8 mouse cellular contexts compared by ENCODE assay signal in the genomic region with DNA sequence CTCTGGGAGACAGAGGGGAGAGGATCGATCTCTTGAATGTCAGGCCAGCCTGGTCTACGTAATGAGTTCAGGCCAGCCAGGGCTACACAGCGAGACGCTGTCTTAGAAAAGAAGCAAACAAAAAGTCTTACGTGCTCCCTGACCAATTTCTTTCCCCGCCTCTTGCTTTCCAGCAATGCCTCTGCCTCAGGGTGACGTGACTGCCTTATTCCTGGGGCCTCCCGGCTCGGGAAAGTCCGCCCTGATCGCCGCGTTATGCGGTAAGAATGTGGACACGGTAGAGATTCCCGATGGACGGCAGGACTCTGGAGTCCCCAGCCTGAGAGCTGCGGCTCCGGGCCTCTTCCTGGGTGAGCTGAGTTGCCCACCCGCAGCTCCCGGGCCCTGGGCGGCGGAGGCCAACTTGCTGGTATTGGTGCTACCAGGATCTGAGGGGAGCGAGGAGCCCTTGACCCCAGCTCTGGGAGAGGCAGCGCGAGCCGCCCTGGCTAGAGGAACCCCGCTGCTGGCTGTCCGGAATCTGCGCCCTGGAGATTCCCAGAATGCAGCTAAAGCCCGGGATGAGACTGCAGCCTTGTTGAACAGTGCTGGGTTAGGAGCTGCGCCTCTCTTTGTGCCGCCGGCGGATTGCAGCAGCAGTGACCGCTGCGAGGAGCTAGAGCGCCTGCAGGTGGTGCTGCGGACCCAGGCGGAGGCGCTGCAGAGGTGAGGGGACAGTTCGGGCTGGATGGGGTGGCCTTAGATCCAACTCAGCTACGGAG. TPM values are rescaled to one million over a fixed set of nuclear protein-coding genes. Genes with fewer than 3 reads are reported as not detected.
DNase-seq lines count a peak whose midpoint lies in the region; ATAC-seq and TF ChIP-seq lines count a peak whose summit lies in the region.

No protein-coding gene starts in this region.

- WGBS in hindbrain, postnatal 0 days: under 1% methylated on average over 43 of the region's 43 CpGs
- 1% methylated on average over 43 of the region's 43 CpGs for WGBS in midbrain, embryonic 10.5 days

- H3K4me2 ChIP-seq in hindbrain, postnatal 0 days (ENCODE audit: low read depth, low read length): peak overlapping the region; percentile 91

- peak overlapping the region; percentile 62 for H3K4me3 ChIP-seq in hindbrain, postnatal 0 days (ENCODE audit: low read length)
- peak overlapping the region; percentile 77 for H3K4me3 ChIP-seq in midbrain, embryonic 10.5 days

- peaks cover 12% of the 10 kb centered on the region; the same call in 1 of the 2 replicates for H3K4me1 ChIP-seq in hindbrain, postnatal 0 days (ENCODE audit: insufficient read depth, low read length)
- H3K4me1 ChIP-seq in midbrain, embryonic 10.5 days: peaks cover 43% of the 10 kb centered on the region

- intact Hi-C loops in left cerebral cortex, postnatal 4 days (cut with DNase I): no loop called here

- no peaks in the 10 kb centered on the region for H3K27me3 ChIP-seq in hindbrain, postnatal 0 days (ENCODE audit: insufficient read depth, low read length)
- peaks cover 43% of the 10 kb centered on the region for H3K27me3 ChIP-seq in midbrain, embryonic 10.5 days (ENCODE audit: low read depth, poor library complexity, severe bottlenecking)

- H3K27ac ChIP-seq in hindbrain, postnatal 0 days: peak overlapping the region; percentile 92
- peak overlapping the region; percentile 87 for H3K27ac ChIP-seq in midbrain, embryonic 10.5 days (replicated peaks)

- peaks cover 17% of the 10 kb centered on the region; the same call in 1 of the 2 replicates for H3K36me3 ChIP-seq in hindbrain, postnatal 0 days (ENCODE audit: insufficient read depth, low read length)
- peaks cover 34% of the 10 kb centered on the region for H3K36me3 ChIP-seq in midbrain, embryonic 10.5 days

- peak; percentile 57 for ATAC-seq in common myeloid progenitor, adult 5-6 weeks (replicated peaks; ENCODE audit: low read depth, poor library complexity, severe bottlenecking)
- peak; percentile 62 for ATAC-seq in hindbrain, postnatal 0 days
- no peak for ATAC-seq in inflammation-experienced regulatory T-cells, adult 6 months

- peak; percentile 87 for TF ChIP-seq CTCF in hindbrain, postnatal 0 days (IDR thresholded peaks at IDR 0.05; ENCODE audit: low read depth)

- peak; percentile 85 for DNase-seq in adrenal gland, adult 2 months
- peak; percentile 25 to 49 for DNase-seq in gastrocnemius, adult 8-10 months (ENCODE audit: low spot score in 2 of 2)
- DNase-seq in hindbrain, postnatal 0 days (ENCODE audit: low spot score): peak; percentile 87
- DNase-seq in left cerebral cortex, postnatal 4 days: peak; percentile 82
- DNase-seq in midbrain, embryonic 10.5 days (ENCODE audit: low spot score): peak; percentile 87
- peak; percentile 35 for DNase-seq in skeletal muscle tissue, adult 2 months (ENCODE audit: low read depth, low spot score)

- no peaks in the 10 kb centered on the region for H3K9me3 ChIP-seq in hindbrain, postnatal 0 days (ENCODE audit: low read length)
- H3K9me3 ChIP-seq in midbrain, embryonic 10.5 days (replicated peaks): no peaks in the 10 kb centered on the region

- H3K9ac ChIP-seq in hindbrain, postnatal 0 days (replicated peaks; ENCODE audit: low read length): peak overlapping the region; percentile 85

RNA-seq across cellular contexts. Expression of gene Irgq, which starts 0.9 kb away (rescaled TPM):
- 10 to 100 TPM; 21.2 to 23.7 TPM for total RNA-seq in adrenal gland, adult 2 months (2021)
- polyA plus RNA-seq in adrenal gland, adult 2 months (2012; rRNA removed): 20.8 and 23.5 TPM in 2 replicates
- total RNA-seq in common myeloid progenitor, adult 5-6 weeks (2017): 3.5 and 6.0 TPM in 2 replicates
- 10 to 100 TPM; 10.9 to 15.8 (median 12.7) TPM for total RNA-seq in gastrocnemius, adult 8-10 months (2022)
- 103 and 107 TPM in 2 replicates for total RNA-seq in hindbrain, postnatal 0 days (2014; rRNA removed)
- polyA plus RNA-seq in hindbrain, postnatal 0 days (2015; fragmentation: Nextera tagmentation; extraction: Ambion mirVana): 16.9 and 20.0 TPM in 2 replicates
- total RNA-seq in left cerebral cortex, postnatal 4 days (2021): 100 to 1,000 TPM; 118 to 120 TPM
- 8.4 and 12.5 TPM in 2 replicates for polyA plus RNA-seq in midbrain, embryonic 10.5 days (2016; fragmentation: Nextera tagmentation; extraction: Ambion mirVana)
- polyA plus RNA-seq in inflammation-experienced regulatory T-cells, adult 6 months (2017; shearing (Covaris generic)): 1 to 10 TPM in 2 of 3 experiments, under 1 TPM in 1; 0.79 to 1.2 (median 1.0) TPM

RNA-seq across cellular contexts. Expression of gene Pinlyp, which starts 14.5 kb away (rescaled TPM):
- not detected for total RNA-seq in adrenal gland, adult 2 months (2021)
- polyA plus RNA-seq in adrenal gland, adult 2 months (2012; rRNA removed): not detected in 2 replicates
- not detected in 2 replicates for total RNA-seq in common myeloid progenitor, adult 5-6 weeks (2017)
- total RNA-seq in gastrocnemius, adult 8-10 months (2022): not detected
- total RNA-seq in hindbrain, postnatal 0 days (2014; rRNA removed): not detected in 2 replicates
- not detected in 2 replicates for polyA plus RNA-seq in hindbrain, postnatal 0 days (2015; fragmentation: Nextera tagmentation; extraction: Ambion mirVana)
- under 1 TPM in 1 of 2 experiments, not detected in 1; 0.48 TPM for total RNA-seq in left cerebral cortex, postnatal 4 days (2021)
- polyA plus RNA-seq in midbrain, embryonic 10.5 days (2016; fragmentation: Nextera tagmentation; extraction: Ambion mirVana): 0.14 TPM in 1 of 2 replicates, not detected in the other
- not detected for polyA plus RNA-seq in inflammation-experienced regulatory T-cells, adult 6 months (2017; shearing (Covaris generic))

RNA-seq across cellular contexts. Expression of gene Xrcc1, which starts 14.7 kb away (rescaled TPM):
- total RNA-seq in adrenal gland, adult 2 months (2021): 10 to 100 TPM; 34.7 to 36.8 TPM
- polyA plus RNA-seq in adrenal gland, adult 2 months (2012; rRNA removed): 61.2 TPM in 2 replicates
- 32.2 and 37.0 TPM in 2 replicates for total RNA-seq in common myeloid progenitor, adult 5-6 weeks (2017)
- 10 to 100 TPM; 16.1 to 22.1 (median 17.3) TPM for total RNA-seq in gastrocnemius, adult 8-10 months (2022)
- 36.7 and 50.8 TPM in 2 replicates for total RNA-seq in hindbrain, postnatal 0 days (2014; rRNA removed)
- 44.0 and 45.1 TPM in 2 replicates for polyA plus RNA-seq in hindbrain, postnatal 0 days (2015; fragmentation: Nextera tagmentation; extraction: Ambion mirVana)
- total RNA-seq in left cerebral cortex, postnatal 4 days (2021): 10 to 100 TPM; 48.8 to 49.3 TPM
- 149 and 160 TPM in 2 replicates for polyA plus RNA-seq in midbrain, embryonic 10.5 days (2016; fragmentation: Nextera tagmentation; extraction: Ambion mirVana)
- 10 to 100 TPM; 24.2 to 34.4 (median 31.8) TPM for polyA plus RNA-seq in inflammation-experienced regulatory T-cells, adult 6 months (2017; shearing (Covaris generic))

RNA-seq across cellular contexts. Expression of gene AC161166.1, which starts 19.1 kb away (rescaled TPM):
- total RNA-seq in adrenal gland, adult 2 months (2021): not detected
- polyA plus RNA-seq in adrenal gland, adult 2 months (2012; rRNA removed): not detected in 2 replicates
- total RNA-seq in common myeloid progenitor, adult 5-6 weeks (2017): not detected in 2 replicates
- total RNA-seq in gastrocnemius, adult 8-10 months (2022): not detected
- total RNA-seq in hindbrain, postnatal 0 days (2014; rRNA removed): not detected in 2 replicates
- 0.19 and 0.55 TPM in 2 replicates for polyA plus RNA-seq in hindbrain, postnatal 0 days (2015; fragmentation: Nextera tagmentation; extraction: Ambion mirVana)
- not detected for total RNA-seq in left cerebral cortex, postnatal 4 days (2021)
- polyA plus RNA-seq in midbrain, embryonic 10.5 days (2016; fragmentation: Nextera tagmentation; extraction: Ambion mirVana): 0.64 and 0.99 TPM in 2 replicates
- polyA plus RNA-seq in inflammation-experienced regulatory T-cells, adult 6 months (2017; shearing (Covaris generic)): not detected

RNA-seq across cellular contexts. Expression of gene Zfp428, which starts 24.6 kb away (rescaled TPM):
- 1 to 10 TPM; 4.2 to 7.2 TPM for total RNA-seq in adrenal gland, adult 2 months (2021)
- 32.1 and 38.3 TPM in 2 replicates for polyA plus RNA-seq in adrenal gland, adult 2 months (2012; rRNA removed)
- total RNA-seq in common myeloid progenitor, adult 5-6 weeks (2017): 7.0 and 9.0 TPM in 2 replicates
- total RNA-seq in gastrocnemius, adult 8-10 months (2022): 1 to 10 TPM; 2.5 to 5.2 (median 4.0) TPM
- total RNA-seq in hindbrain, postnatal 0 days (2014; rRNA removed): 138 and 152 TPM in 2 replicates
- polyA plus RNA-seq in hindbrain, postnatal 0 days (2015; fragmentation: Nextera tagmentation; extraction: Ambion mirVana): 219 and 222 TPM in 2 replicates
- 100 to 1,000 TPM; 105 to 108 TPM for total RNA-seq in left cerebral cortex, postnatal 4 days (2021)
- polyA plus RNA-seq in midbrain, embryonic 10.5 days (2016; fragmentation: Nextera tagmentation; extraction: Ambion mirVana): 116 and 127 TPM in 2 replicates
- polyA plus RNA-seq in inflammation-experienced regulatory T-cells, adult 6 months (2017; shearing (Covaris generic)): under 1 TPM in 1 of 3 experiments, not detected in 2; 0.33 TPM

Comparison
In these comparisons a context has a peak if more than half of its experiments do, and no peak if none do; other contexts are left out.
1. DNase-seq: peak in every context shown above with its lines; median percentile 87 in hindbrain, postnatal 0 days; 87 in midbrain, embryonic 10.5 days; 85 in adrenal gland, adult 2 months; 82 in left cerebral cortex, postnatal 4 days; 37 in gastrocnemius, adult 8-10 months; 35 in skeletal muscle tissue, adult 2 months.